Mouse (Mus musculus): Measurements from ENCODE around the gene Scamp5.

Scamp5 gene

GRCm38 (mm10) chr9:57419521-57420267 lies 48.2 kb downstream of the Scamp5 start:
- DNase-seq (ENCODE audit: low spot score in 2 of 2): peak; percentile 58 to 78

- DNase-seq (ENCODE audit: low spot score in 2 of 2): peak; percentile 57 to 62
Observed at GRCm38 (mm10) chr9:57417341-57417740, 50.5 kb downstream of the Scamp5 start.

- no peak for DNase-seq (ENCODE audit: low spot score in 2 of 2)
Observed at GRCm38 (mm10) chr9:57407120-57407905, 60.5 kb downstream of the Scamp5 start.

DNA sequence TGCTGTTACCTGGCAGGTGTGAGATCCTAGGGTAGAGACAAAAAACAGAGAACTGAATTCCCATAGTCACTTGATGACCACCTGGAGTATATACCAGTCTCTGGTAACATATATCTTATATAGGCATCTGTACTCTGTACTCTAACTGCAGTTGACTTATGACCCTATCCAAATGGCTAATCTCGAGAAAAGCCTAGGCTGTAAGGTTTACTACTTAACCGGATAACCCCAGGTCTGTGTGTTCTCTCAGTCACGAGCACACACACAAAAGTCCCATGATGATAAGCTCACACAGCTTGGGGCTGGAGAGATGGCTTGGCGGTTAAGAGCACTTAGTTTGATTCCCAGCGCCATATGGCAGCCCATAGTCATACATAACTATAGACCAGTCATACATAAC lies 61.5 kb downstream of the Scamp5 start:
- DNase-seq (ENCODE audit: low spot score in 2 of 2): no peak

DNA sequence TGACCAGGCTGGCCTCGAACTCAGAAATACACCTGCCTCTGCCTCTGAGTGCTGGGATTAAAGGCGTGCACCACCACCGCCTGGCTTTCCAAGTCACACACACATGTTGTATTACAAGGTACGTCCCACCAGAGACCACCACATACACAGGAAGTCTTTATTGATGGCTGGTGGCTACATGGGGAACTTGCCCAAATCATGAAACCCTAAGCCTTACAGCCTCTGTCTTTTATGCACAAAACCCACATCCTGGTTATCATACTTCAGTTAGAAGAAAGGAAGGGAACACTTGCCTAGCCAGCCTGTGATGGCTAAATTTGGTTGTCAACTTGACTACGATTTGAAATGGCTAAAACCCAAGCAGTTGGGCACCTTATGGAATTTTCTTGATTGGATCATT lies 63.8 kb downstream of the Scamp5 start:
- DNase-seq (ENCODE audit: low spot score in 2 of 2): no peak

GRCm38 (mm10) chr9:57402318-57403251 lies 65.3 kb downstream of the Scamp5 start:
- no peak for DNase-seq (ENCODE audit: low spot score in 2 of 2)

DNA sequence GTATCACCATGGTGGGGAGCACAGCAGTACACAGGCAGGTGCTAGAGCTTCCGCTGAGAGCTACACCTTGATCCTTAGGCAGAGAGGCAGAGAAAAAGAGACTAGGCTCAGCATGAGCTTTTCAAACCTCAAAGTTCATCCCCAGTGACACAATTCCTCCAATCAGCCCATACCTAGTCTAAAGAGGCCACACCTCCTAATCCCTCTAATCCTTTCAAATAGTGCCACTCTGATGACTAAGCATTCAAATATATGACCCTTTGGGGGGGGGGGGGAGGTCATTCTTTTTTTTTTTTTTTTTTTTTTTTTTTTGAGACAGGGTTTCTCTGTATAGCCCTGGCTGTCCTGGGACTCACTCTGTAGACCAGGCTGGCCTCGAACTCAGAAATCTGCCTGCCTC lies 69.1 kb downstream of the Scamp5 start:
- DNase-seq (ENCODE audit: low spot score in 2 of 2): no peak

- DNase-seq (ENCODE audit: low spot score in 2 of 2): no peak
Observed at GRCm38 (mm10) chr9:57392892-57393291, 75.0 kb downstream of the Scamp5 start.

Data from right cerebral cortex, postnatal 10 days (tissue).